Mouse (Mus musculus): Measurements from ENCODE around the gene Hpn.
A peak's percentile ranks its signal among the peaks of the same experiment; 100 is the strongest.

Gene Hpn

GRCm38 (mm10) chr7:31140941-31141340 is 25.9 kb upstream of the Hpn start:
- DNase-seq (ENCODE audit: low spot score in 2 of 2), result no peak

- DNase-seq (ENCODE audit: low spot score in 2 of 2), result no peak
Observed at GRCm38 (mm10) chr7:31140302-31140701, 25.2 kb upstream of the Hpn start.

GRCm38 (mm10) chr7:31139765-31140164 is 24.7 kb upstream of the Hpn start:
- DNase-seq (ENCODE audit: low spot score in 2 of 2), result no peak

- DNase-seq (ENCODE audit: low spot score in 2 of 2), result no peak
Observed at GRCm38 (mm10) chr7:31135717-31136116, 20.6 kb upstream of the Hpn start.

GRCm38 (mm10) chr7:31131866-31132265 is 16.8 kb upstream of the Hpn start:
- no peak for DNase-seq (ENCODE audit: low spot score in 2 of 2)

DNA sequence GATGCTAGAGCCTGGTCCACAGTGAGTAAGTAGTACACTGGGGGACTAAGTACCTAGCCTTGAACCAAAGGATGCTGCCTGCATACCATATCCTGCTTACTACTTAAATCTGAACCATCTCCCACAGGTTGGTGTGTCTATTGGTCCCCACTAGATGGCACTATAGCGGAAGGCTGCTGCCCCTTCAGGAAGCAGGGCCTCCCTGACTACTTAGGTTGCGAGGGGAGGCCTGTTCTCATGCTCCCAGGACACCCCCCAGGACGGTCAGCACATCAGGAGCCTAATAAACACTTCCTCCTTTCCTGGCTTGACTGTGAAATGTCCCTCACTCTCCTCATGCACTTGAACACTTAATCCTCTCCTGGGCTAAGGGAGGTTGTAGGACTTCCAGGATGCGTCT is 15.8 kb upstream of the Hpn start:
- DNase-seq (ENCODE audit: low spot score in 2 of 2), result peak; percentile 48 to 51

DNA sequence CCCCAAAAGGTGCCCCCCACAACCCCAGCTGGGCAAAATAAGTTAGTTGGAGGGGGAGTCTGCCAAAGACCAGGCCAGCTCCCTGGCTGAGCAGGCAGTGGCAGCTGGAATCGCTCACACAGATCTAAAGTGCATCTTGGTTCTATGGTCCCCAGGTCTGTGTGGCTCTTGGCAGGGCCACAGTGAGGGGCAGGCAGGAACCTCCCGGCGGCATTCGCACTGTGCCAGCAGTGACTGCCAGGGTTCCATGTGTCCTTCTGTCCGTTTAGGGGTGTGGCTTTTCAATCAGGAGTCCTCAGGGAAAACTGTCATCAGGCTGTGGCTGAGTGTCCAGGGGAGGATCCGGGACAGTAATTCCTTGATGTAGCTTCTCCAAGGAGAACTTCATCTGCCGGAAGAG is 15.1 kb upstream of the Hpn start:
- DNase-seq (ENCODE audit: low spot score in 2 of 2), result no peak

DNA sequence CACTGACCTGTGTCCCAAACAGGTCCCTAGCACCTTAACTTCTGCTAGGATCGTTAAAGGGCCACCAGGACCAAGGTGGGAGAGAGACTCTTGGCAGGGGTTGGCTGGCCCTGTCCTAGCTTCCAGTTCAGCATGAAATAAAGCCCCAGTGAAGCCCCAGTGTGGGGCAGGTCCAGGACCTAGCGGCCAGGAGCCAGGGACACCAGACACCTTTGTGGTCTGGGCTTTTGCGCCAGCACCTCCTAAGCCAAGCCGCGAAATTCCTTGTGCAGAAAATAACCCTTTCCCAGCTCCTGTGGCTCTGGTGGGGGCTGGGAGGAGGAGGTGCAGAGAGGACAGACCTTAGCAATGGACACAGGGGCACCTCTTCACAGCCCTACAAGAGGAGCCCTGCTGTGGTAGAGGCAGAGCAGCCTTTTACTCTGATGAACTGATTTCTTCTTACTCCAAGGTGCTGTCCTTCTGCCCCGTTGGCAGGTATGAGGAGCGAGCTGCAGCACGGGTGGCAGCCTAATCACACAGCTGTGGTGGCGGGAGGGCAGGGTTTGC is 13.1 kb upstream of the Hpn start:
- DNase-seq (ENCODE audit: low spot score in 2 of 2), result no peak

DNA sequence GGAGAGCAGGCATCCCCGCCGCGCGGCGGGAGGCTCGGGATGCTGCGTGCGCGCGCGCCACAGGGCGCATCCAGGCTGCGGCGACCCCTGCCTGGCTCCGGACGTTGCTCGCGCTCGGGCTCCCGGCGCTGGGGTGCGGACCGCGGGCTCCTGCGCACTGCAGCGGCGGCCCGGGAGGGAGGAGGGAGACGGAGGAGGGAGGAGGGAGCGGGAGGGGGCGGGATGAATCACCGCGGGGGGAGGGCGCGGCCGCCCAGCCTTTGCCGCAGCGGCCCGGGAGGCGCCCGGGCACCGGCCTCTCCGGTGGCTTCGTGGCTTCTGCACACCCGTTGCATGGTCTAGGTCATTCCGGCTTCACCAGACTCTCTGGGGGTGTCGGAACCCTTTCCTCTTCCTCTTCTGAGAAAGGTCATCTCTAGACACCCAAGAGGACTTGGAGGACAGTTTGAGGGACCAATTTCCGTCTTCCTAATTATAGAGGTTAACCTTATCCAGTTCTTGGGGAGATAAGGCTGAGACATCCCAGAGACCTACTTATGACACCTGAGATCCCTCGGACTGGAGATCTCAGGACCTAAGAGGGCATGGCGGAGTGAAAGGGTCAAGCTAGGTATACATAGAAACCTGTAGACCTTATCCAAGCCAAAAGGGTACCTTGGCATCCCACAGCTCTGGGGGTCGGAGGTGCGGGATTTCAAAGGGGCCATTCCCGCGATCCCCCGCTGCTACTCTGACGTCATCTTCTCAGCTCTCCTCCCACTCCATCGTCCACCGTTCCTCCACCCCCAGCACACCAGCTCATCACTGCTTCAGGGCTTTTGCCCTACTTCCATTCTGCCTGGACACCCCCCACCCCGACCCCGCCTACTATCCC is 12.0 kb upstream of the Hpn start, which contains the start of gene Scn1b:
Scn1b (minus strand) TSS at position 153 of the 874 bp plus-strand sequence.
- peak; percentile 48 to 66 for DNase-seq (ENCODE audit: low spot score in 2 of 2)

GRCm38 (mm10) chr7:31126211-31126751 is 11.2 kb upstream of the Hpn start:
- no peak for DNase-seq (ENCODE audit: low spot score in 2 of 2)

DNA sequence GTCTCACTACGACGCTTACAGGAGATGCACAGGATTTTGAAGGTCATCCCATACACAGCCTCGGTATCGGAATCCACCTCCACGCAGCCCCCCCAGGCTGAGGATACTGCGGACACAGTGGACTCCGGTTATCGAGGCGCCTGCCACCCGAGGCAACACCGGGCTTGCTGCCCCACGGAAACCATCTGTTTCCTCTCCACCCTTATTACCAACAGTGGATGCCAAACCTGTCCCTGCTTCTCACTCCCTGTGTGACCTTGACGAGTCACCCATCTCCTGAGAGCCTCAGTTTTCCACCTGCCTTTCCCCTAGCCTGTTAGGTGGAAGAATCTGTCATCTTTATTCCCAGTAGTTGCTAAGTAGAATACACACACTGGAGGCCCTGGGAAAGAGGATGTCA is 10.0 kb upstream of the Hpn start:
- no peak for DNase-seq (ENCODE audit: low spot score in 2 of 2)

DNA sequence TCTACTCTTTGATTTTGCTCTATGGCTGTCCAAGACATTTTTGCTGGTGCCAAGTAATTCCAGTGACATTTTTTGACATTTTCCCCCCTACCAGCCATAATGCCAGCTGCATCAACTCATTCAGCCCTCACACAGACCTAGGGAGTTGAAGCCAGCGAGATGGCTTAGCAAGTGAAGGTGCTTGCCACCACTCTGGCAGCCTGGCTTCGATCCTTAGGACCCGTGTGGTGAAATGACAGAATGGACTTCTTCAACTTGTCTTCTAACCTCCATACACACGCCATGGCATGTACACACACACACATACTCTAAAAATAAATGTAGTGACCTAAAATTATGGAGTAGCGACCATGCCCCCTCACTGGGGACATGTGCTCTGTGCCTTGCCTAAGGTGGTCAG is 9.3 kb upstream of the Hpn start:
- no peak for DNase-seq (ENCODE audit: low spot score in 2 of 2)

- no peak for DNase-seq (ENCODE audit: low spot score in 2 of 2)
Observed at GRCm38 (mm10) chr7:31123697-31124096, 8.6 kb upstream of the Hpn start.

GRCm38 (mm10) chr7:31122641-31123631 is 7.8 kb upstream of the Hpn start:
- no peak for DNase-seq (ENCODE audit: low spot score in 2 of 2)

DNA sequence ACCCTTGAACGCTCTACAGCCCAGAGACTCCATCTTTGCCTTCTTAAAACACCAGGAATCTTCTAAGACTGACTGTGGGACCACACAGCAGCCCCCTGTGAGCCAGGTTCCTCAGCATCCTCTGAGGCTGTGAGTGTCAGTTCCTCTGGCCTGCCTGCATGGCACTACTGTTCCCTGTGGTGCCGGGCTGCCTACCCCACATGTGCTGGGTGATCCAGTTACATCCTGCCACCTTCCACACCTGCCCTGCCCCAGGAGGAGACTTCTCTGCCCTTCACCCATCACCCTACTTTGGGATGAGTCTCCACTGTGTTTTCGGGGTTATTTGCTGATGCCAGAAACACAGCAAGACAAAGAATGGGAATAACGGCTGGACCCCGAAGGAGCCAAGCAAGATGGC is 4.5 kb upstream of the Hpn start:
- DNase-seq (ENCODE audit: low spot score in 2 of 2), result no peak

GRCm38 (mm10) chr7:31118486-31118885 is 3.4 kb upstream of the Hpn start:
- DNase-seq (ENCODE audit: low spot score in 2 of 2), result peak; percentile 39 to 51

DNA sequence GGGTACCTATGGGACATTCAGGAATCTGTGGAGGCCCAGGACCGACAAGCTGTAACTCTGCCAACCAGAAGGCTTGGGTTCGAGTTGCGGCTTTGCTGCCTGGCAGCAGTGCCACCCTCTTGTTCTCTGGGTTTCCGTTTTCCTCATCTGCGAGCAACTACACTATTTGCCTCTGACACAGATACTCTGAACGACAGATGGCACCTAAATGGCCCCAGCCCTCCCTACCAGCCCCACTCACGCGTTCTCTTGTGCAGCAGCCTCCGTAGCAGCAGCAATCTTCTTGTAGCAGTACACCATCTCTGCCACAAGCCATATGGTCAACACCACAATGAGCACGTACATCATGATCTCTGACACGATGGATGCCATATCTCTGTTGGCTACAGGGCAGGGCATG is 2.4 kb upstream of the Hpn start:
- no peak for DNase-seq (ENCODE audit: low spot score in 2 of 2)

- DNase-seq (ENCODE audit: low spot score in 2 of 2), result no peak
Observed at GRCm38 (mm10) chr7:31116721-31117145, 1.6 kb upstream of the Hpn start.

DNA sequence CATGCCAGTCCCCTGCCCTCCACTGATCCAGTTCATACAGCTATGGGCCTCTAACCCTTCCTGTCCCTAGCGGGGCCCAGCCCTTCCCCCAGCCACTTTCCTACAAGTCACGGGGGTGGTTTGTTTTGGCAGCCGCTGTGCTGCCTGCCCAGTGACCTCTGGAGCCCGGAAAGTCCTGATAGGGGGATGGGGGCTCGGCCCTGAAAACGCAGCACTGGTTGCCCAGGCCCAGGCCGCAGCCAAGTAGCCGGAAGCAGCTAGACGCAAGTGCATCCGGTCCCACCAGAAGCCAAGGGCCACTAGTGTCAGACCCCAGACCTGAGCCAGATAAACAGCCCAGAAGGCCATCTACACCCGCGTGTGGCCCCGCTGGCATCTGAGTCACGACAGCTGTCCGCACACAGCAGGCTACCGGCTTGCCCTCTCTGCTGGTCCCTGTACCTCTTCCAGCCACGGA is 525 bp upstream of the Hpn start:
- DNase-seq (ENCODE audit: low spot score in 2 of 2), result peak; percentile 85 to 87

GRCm38 (mm10) chr7:31114646-31115045 is 444 bp downstream of the Hpn start:
- DNase-seq (ENCODE audit: low spot score in 2 of 2), result no peak

GRCm38 (mm10) chr7:31113800-31114199 is 1.3 kb downstream of the Hpn start:
- no peak for DNase-seq (ENCODE audit: low spot score in 2 of 2)

GRCm38 (mm10) chr7:31112036-31112435 is 3.1 kb downstream of the Hpn start:
- DNase-seq (ENCODE audit: low spot score in 2 of 2), result no peak
